Mouse (Mus musculus) G1E (cell line): ENCODE results near the gene Exosc10. TPM values are rescaled to one million over a fixed set of nuclear protein-coding genes. Genes with fewer than 3 reads are reported as not detected.

Experiments used
- ATAC-seq: 2 replicates; pipeline ENCODE4 v1.8.0; 2016; ENCODE audit warnings: mild to moderate bottlenecking; ENCODE audit not compliant: insufficient number of reproducible peaks, poor library complexity, low FRiP score, severe bottlenecking; ENCODE audit errors: extremely low read depth
- DNase-seq: peaks from one replicate; pipeline ENCODE4 v3.0.0; 2012; ENCODE audit warnings: low spot score
- H3K27me3 ChIP-seq: 2 replicates; pipeline ENCODE4 v1.6.1; 2012; ENCODE audit warnings: mild to moderate bottlenecking, low read length, inconsistent platforms; ENCODE audit not compliant: insufficient read depth
- H3K36me3 ChIP-seq: replicated peaks from 2 replicates; pipeline ENCODE3; 2012; ENCODE audit warnings: mild to moderate bottlenecking, inconsistent platforms
- H3K4me1 ChIP-seq: 2 replicates; pipeline ENCODE4 v1.6.1; 2012; ENCODE audit warnings: low read depth, low read length, inconsistent platforms, mixed read lengths; ENCODE audit not compliant: insufficient read depth
- H3K4me3 ChIP-seq: 2 replicates; pipeline ENCODE4 v1.5.1; 2012; ENCODE audit warnings: low read depth, mild to moderate bottlenecking, inconsistent platforms, low read length, moderate library complexity, mixed read lengths
- H3K9me3 ChIP-seq: replicated peaks from 2 replicates; pipeline ENCODE4 v1.6.1; 2012; ENCODE audit warnings: inconsistent platforms
- CTCF ChIP-seq: IDR thresholded peaks from 2 replicates; pipeline ENCODE4 v1.5.1; 2012; ENCODE audit warnings: low read depth, low read length, inconsistent platforms, mixed read lengths
- GATA1 ChIP-seq: IDR thresholded peaks from 2 replicates; pipeline ENCODE4 v1.6.1; 2012; ENCODE audit warnings: borderline replicate concordance, low read length, inconsistent platforms, mixed read lengths
- GATA2 ChIP-seq: IDR thresholded peaks from 2 replicates; pipeline ENCODE4 v1.6.1; 2012; ENCODE audit warnings: low read depth, low read length, inconsistent platforms, borderline replicate concordance
- POLR2AphosphoS5 ChIP-seq: IDR thresholded peaks from 2 replicates; pipeline ENCODE4 v1.6.1; 2012; ENCODE audit warnings: low read depth, low read length, inconsistent platforms; ENCODE audit not compliant: insufficient replicate concordance
- TAL1 ChIP-seq: conservative IDR thresholded peaks from 2 replicates; pipeline ENCODE4 v1.6.1; 2012; ENCODE audit warnings: low read depth, low read length, inconsistent platforms, mixed read lengths
- polyA plus RNA-seq: library from polyadenylated mRNA; stranded (reverse); fragments of >175 nt; gene quantifications from 2 replicates; pipeline ENCODE4 v1.2.3, GENCODE M21; 2012
- total RNA-seq, 2 experiments: library from RNA; stranded (forward) in 1 of 2; stranded (reverse) in 1 of 2; fragments of 200-1000 nt in 1 of 2; fragments of >200 nt in 1 of 2; fragmentation: Nextera tagmentation in 1 of 2; gene quantifications; 2 replicates each; pipeline ENCODE4 v1.2.3; 2014 to 2017

Exosc10 gene
- total and polyA plus RNA-seq, 3 experiments, result 55.9 to 151 (median 78.0) TPM

DNA sequence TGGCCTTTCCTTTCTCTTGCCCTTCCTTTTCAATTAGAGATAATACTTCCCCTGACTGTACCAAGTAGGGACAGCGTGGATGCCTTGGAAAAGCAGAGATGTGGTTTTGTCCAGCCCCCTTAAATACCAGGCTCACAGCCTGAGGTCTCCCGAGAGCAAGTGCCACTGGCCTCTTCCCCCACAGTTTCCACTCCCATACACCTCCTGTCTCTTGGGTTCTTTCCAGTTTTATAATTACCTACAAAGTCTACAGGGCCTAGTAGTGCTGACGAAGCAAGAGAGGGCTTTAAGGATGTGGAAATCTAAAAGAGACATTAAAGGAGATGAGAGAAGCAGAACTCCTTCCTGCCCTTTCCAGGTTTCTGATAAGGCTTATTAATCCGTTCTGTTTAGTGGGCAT, 40.4 kb upstream of the Exosc10 start:
- Histone ChIP-seq H3K4me3 (no peak overlapping the region), H3K27me3 (no peaks in the 10 kb centered on the region), H3K4me1 (no peaks in the 10 kb centered on the region), H3K36me3 (peaks cover 89% of the 10 kb centered on the region), H3K9me3 (no peaks in the 10 kb centered on the region)
- ATAC-seq, result no peak
- no peak for TF ChIP-seq POLR2AphosphoS5
- no peak for TF ChIP-seq GATA2
- no peak for TF ChIP-seq CTCF
- TF ChIP-seq TAL1, result no peak
- TF ChIP-seq GATA1, result no peak
- no peak for DNase-seq

DNA sequence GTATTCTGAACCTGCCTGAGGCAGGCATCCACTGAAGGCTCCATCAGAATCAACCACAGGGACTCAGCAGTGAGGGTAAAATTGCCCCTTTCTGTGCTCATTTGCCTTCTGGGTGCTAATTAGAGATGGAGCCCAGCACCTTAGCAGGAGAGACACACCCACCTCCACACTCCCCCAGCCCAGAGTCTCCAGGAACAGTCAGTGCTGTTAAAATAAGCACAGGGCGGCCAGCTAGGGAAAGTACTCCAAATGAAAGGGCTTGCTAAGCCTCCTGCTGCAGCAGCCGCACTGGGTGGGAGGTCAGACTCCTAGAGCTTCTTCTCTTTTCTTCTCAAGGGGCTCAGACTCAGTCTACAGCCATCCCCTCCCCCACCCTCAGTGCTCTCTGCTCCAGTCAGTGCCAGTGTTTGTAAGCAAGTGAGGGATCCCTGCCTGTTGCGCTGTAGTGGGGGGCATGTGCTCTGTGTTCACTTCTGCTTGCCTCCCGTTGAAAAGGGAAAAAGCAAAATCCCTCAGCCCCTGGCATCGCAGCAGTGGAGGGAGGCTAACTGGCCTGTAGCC, 39.9 kb upstream of the Exosc10 start:
- Histone ChIP-seq H3K9me3 (no peaks in the 10 kb centered on the region), H3K4me3 (no peak overlapping the region), H3K36me3 (peaks cover 88% of the 10 kb centered on the region), H3K4me1 (no peaks in the 10 kb centered on the region), H3K27me3 (no peaks in the 10 kb centered on the region)
- DNase-seq, result no peak
- TF ChIP-seq GATA1, result no peak
- TF ChIP-seq POLR2AphosphoS5, result no peak
- ATAC-seq, result no peak

DNA sequence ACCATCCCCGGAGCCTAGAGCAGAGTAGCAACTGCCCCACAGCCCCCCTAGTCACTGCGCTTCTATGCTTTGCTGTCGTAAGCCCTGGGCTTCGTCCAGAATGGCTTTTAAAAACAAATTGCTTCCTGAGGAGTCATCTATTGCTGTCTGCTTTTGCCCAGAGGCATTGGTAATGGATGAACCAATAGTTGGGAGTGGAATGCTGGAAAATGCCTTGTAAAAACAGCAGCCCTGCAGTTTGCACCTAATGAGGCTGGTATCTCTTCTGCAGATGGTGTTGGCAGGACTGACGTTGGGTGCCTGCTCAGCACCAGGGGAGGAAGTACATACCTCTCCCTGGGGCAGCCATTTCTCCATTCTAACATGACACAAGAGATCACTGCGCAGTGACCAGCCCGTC, 34.7 kb upstream of the Exosc10 start:
- no peak for TF ChIP-seq GATA2
- TF ChIP-seq CTCF, result no peak
- TF ChIP-seq POLR2AphosphoS5, result no peak
- no peak for TF ChIP-seq TAL1
- no peak for TF ChIP-seq GATA1
- H3K4me1 ChIP-seq, result no peaks in the 10 kb centered on the region
- no peaks in the 10 kb centered on the region for H3K9me3 ChIP-seq
- DNase-seq, result no peak
- peaks cover 89% of the 10 kb centered on the region for H3K36me3 ChIP-seq
- no peaks in the 10 kb centered on the region for H3K27me3 ChIP-seq
- H3K4me3 ChIP-seq, result no peak overlapping the region
- ATAC-seq, result no peak

DNA sequence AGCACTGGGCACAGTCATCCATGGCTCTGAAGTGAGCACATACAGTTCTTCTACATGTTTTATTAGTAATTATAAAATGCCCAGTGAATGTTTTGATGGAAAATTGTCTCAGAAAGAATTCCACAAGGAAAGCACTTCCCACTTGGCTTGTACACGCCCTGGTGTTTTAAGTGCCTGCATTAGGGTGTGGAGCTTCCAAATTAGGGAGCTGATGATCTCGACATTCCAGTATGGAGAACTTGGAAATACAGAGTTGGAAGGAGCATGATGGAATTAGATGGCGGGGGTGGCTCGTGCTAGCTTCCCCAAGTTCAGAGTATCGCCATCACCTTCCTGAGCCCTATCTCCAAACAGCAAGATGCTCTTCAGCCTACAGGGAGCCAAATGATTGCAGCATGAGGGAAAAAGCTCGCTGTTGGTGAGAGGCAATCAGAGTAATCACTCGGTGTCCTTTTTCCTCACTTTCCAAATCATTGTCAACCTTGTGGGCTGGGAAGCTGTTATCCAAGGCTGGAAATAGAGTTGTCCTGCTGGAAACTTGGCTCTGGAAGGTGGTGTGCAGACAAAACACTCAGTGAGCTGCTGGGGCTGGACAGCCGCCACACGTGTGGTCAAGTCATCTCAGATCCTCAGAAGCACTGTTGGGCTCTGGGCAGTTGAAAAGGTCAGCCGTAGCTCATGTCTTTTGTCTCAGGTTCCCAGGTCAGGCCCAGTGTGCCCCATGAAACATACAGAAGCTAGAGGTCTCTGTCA, 30.9 kb upstream of the Exosc10 start:
- Histone ChIP-seq H3K4me3 (no peak overlapping the region), H3K36me3 (peaks cover 91% of the 10 kb centered on the region), H3K4me1 (no peaks in the 10 kb centered on the region), H3K27me3 (no peaks in the 10 kb centered on the region), H3K9me3 (no peaks in the 10 kb centered on the region)
- ATAC-seq (no peak), DNase-seq (no peak)
- no peak for TF ChIP-seq CTCF
- no peak for TF ChIP-seq POLR2AphosphoS5
- TF ChIP-seq GATA2, result no peak
- no peak for TF ChIP-seq GATA1
- TF ChIP-seq TAL1, result no peak

DNA sequence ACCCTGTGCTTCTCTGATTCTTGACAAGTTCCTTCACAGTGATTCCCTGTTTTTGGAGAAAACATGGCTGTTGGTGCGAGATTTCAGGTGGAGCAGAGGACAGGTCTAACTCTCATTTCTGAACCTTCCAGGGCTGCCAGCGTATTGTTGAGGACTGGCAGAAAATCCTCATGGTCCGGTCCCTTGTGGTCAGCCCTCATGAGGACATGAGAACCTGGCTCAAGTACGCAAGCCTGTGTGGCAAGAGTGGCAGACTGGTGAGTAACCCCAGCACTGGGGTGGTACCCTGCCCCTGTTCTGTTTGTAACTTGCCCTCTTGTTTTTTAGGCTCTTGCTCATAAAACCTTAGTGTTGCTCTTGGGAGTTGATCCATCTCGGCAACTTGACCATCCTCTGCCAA, 27.9 kb upstream of the Exosc10 start:
- H3K4me1 ChIP-seq, result peaks cover 2% of the 10 kb centered on the region; the same call in 1 of the 2 replicates
- DNase-seq, result no peak
- TF ChIP-seq TAL1 (no peak), POLR2AphosphoS5 (no peak), GATA1 (no peak), CTCF (no peak), GATA2 (no peak)
- no peak for ATAC-seq
- H3K9me3 ChIP-seq, result no peaks in the 10 kb centered on the region
- no peaks in the 10 kb centered on the region for H3K27me3 ChIP-seq
- peaks cover 89% of the 10 kb centered on the region for H3K36me3 ChIP-seq
- H3K4me3 ChIP-seq, result no peak overlapping the region

DNA sequence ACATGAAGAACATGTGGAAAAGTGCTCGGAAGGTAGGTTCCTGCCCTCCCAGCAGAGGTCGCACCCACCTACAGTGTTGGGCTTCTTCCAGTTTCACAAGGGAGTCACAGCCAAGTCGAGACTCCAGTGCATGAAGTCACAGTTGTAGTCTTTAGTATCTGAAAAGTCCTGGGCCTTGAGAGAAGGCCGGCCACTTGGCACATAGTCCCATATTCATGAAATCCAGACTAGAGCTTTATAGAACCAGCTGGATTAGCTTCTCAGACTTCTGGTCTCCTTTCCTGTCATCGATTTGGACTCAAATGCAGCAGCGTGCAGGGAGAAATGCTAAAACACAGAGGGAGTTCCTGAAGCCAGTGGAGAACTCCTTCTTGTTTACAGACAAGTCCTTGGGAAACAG, 27.5 kb upstream of the Exosc10 start:
- no peaks in the 10 kb centered on the region for H3K27me3 ChIP-seq
- H3K9me3 ChIP-seq, result no peaks in the 10 kb centered on the region
- peaks cover 89% of the 10 kb centered on the region for H3K36me3 ChIP-seq
- no peak overlapping the region for H3K4me3 ChIP-seq
- H3K4me1 ChIP-seq, result peaks cover 2% of the 10 kb centered on the region; the same call in 1 of the 2 replicates
- no peak for DNase-seq
- TF ChIP-seq GATA1 (no peak), POLR2AphosphoS5 (no peak), GATA2 (no peak), TAL1 (no peak), CTCF (no peak)
- no peak for ATAC-seq
